Mouse (Mus musculus) lung, postnatal 0 days (tissue): Measurements from ENCODE around the gene Ackr4. TPM values are rescaled to one million over a fixed set of nuclear protein-coding genes. Genes with fewer than 3 reads are reported as not detected.
A peak's percentile ranks its signal among the peaks of the same experiment; 100 is the strongest.

Experiments
- ATAC-seq: fragments of 200-750 bp; cut with Nextera tagmentation; 2 replicates; pipeline ENCODE4 v1.8.0; 2017; ENCODE audit warnings: moderate library complexity
- DNase-seq: peaks from one replicate; pipeline ENCODE4 v3.0.0-alpha.2; 2016; ENCODE audit warnings: low spot score
- H3K27ac ChIP-seq: fragments of 300-500 bp; sonication (generic); 2 replicates; pipeline ENCODE4 v1.5.1; 2014; ENCODE audit warnings: antibody characterized with exemption, mild to moderate bottlenecking, low read length, mixed read lengths
- H3K27me3 ChIP-seq: fragments of 300-500 bp; sonication (generic); replicated peaks from 2 replicates; pipeline ENCODE4 v1.6.1; 2014; ENCODE audit warnings: low read length, mixed read lengths; ENCODE audit not compliant: insufficient read depth
- H3K36me3 ChIP-seq: fragments of 300-500 bp; sonication (generic); 2 replicates; pipeline ENCODE4 v1.6.1; 2014; ENCODE audit warnings: low read length, mixed read lengths; ENCODE audit not compliant: insufficient read depth
- H3K4me1 ChIP-seq: fragments of 300-500 bp; sonication (generic); 2 replicates; pipeline ENCODE4 v1.6.1; 2014; ENCODE audit warnings: antibody characterized with exemption, low read depth, low read length, mixed read lengths; ENCODE audit not compliant: insufficient read depth
- H3K4me2 ChIP-seq: fragments of 300-500 bp; sonication (generic); replicated peaks from 2 replicates; pipeline ENCODE4 v1.6.1; 2014; ENCODE audit warnings: low read depth, mild to moderate bottlenecking, low read length, moderate library complexity, mixed read lengths
- H3K4me3 ChIP-seq: fragments of 300-500 bp; sonication (generic); 2 replicates; pipeline ENCODE4 v1.5.1; 2014; ENCODE audit warnings: low read depth, low read length
- H3K9ac ChIP-seq: fragments of 300-500 bp; sonication (generic); replicated peaks from 2 replicates; pipeline ENCODE4 v1.6.1; 2014; ENCODE audit warnings: low read depth, mild to moderate bottlenecking
- H3K9me3 ChIP-seq: fragments of 300-500 bp; sonication (generic); 2 replicates; pipeline ENCODE4 v1.6.1; 2016; ENCODE audit warnings: low read length, mixed read lengths
- CTCF ChIP-seq: IDR thresholded peaks from 2 replicates; pipeline ENCODE4 v1.5.1; 2016; ENCODE audit warnings: antibody characterized with exemption, mild to moderate bottlenecking
- EP300 ChIP-seq: IDR thresholded peaks from 2 replicates; pipeline ENCODE4 v1.6.1; 2016; ENCODE audit warnings: antibody characterized with exemption, mild to moderate bottlenecking, control low read depth
- WGBS: fragments of 180-500 bp; shearing (Covaris S2); extraction: QIAGEN DNeasy Blood & Tissue Kit; methylation state at CpG from one replicate; pipeline ENCODE4 v1.1.7; 2014; 5-methylcytosine and 5-hydroxymethylcytosine counted together
- polyA plus RNA-seq: library from polyadenylated mRNA; unstranded; fragments of >200 nt; fragmentation: Nextera tagmentation; extraction: Ambion mirVana; gene quantifications from 2 replicates; pipeline ENCODE4 v1.2.1, GENCODE M21; 2015

The Ackr4 gene
- 1.8 and 1.9 TPM in 2 replicates for polyA plus RNA-seq

- DNase-seq: no peak
- no peaks in the 10 kb centered on the region for H3K4me1 ChIP-seq
- WGBS: 94% methylated on average over 3 of the region's 3 CpGs
- ATAC-seq: no peak
- H3K4me3 ChIP-seq: no peak within 1 kb of the TSS
- H3K36me3 ChIP-seq: no peaks in the 10 kb centered on the region
- no peak within 1 kb of the TSS for H3K9ac ChIP-seq
- H3K27me3 ChIP-seq: no peaks in the 10 kb centered on the region
- no peak within 1 kb of the TSS for H3K4me2 ChIP-seq
- TF ChIP-seq CTCF (no peak), EP300 (no peak)
- no peak within 1 kb of the TSS for H3K27ac ChIP-seq
- no peaks in the 10 kb centered on the region for H3K9me3 ChIP-seq
Observed at GRCm38 (mm10) chr9:104126833-104127232, at the start of gene Ackr4. Gene Ackr4 (minus strand): TSS chr9:104126933.

GRCm38 (mm10) chr9:104172342-104172741 is 45.6 kb upstream of the Ackr4 start:
- ATAC-seq: no peak

DNA sequence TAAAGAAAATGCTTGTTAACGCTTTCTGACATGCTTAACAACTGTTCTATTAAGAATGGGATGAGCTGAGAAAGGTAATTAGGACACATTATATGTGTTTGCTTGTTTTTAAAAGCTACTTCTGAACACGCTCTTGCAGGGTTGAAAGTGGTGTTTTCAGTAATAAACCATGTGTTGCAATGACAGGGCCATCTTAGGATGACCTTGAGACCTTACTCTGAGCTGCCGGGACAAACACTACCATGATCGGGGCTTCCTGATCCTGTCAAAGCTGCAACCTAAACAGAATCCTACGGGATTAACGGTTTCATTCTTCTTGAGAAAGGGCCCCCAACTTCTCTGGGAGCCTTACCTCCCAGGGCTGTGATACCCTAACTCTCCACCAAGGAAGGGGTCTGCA is 44.9 kb upstream of the Ackr4 start:
- Histone ChIP-seq H3K27me3 (no peaks in the 10 kb centered on the region), H3K9ac (no peak overlapping the region), H3K27ac (no peak overlapping the region), H3K36me3 (peaks cover 44% of the 10 kb centered on the region), H3K4me3 (no peak overlapping the region), H3K4me2 (no peak overlapping the region), H3K9me3 (no peaks in the 10 kb centered on the region), H3K4me1 (no peaks in the 10 kb centered on the region)
- DNase-seq: no peak
- WGBS: 80% methylated on average over 6 of the region's 6 CpGs
- TF ChIP-seq EP300: no peak
- no peak for TF ChIP-seq CTCF
- ATAC-seq: no peak

More at GRCm38 (mm10) chr9:104172342-104172741, 45.6 kb upstream of the Ackr4 start:
- no peak overlapping the region for H3K27ac ChIP-seq
- H3K9me3 ChIP-seq: no peaks in the 10 kb centered on the region
- no peak overlapping the region for H3K9ac ChIP-seq
- TF ChIP-seq EP300: no peak
- no peak for TF ChIP-seq CTCF
- no peak overlapping the region for H3K4me2 ChIP-seq
- H3K4me3 ChIP-seq: no peak overlapping the region
- WGBS: 66% methylated on average over 6 of the region's 6 CpGs
- H3K36me3 ChIP-seq: peaks cover 46% of the 10 kb centered on the region
- no peak for DNase-seq
- H3K4me1 ChIP-seq: no peaks in the 10 kb centered on the region
- H3K27me3 ChIP-seq: no peaks in the 10 kb centered on the region

DNA sequence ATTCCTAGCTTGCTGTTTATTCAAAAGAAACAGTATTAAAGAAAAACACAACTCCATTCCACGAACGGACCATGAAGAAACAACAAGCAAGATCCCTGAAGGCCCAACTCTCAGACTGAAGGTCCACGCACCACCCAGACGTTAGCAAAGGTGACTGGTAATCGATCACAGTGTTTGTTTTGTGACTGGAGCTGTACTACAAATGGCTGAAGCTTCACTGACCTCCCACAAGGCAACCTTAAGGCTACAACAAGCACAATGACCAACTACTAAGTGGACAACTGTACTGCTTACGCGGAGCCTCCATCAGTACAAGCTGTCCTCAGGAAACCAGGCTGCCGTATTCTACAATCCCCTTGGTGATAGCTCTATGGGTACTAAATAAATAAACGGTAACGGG is 43.3 kb upstream of the Ackr4 start:
- H3K4me1 ChIP-seq: no peaks in the 10 kb centered on the region
- no peak overlapping the region for H3K9ac ChIP-seq
- ATAC-seq: no peak
- TF ChIP-seq EP300 (no peak), CTCF (no peak)
- 86% methylated on average over 10 of the region's 10 CpGs for WGBS
- H3K27me3 ChIP-seq: no peaks in the 10 kb centered on the region
- no peak overlapping the region for H3K27ac ChIP-seq
- no peaks in the 10 kb centered on the region for H3K9me3 ChIP-seq
- DNase-seq: no peak
- no peak overlapping the region for H3K4me3 ChIP-seq
- H3K36me3 ChIP-seq: peaks cover 44% of the 10 kb centered on the region
- no peak overlapping the region for H3K4me2 ChIP-seq

GRCm38 (mm10) chr9:104165926-104166325 is 39.2 kb upstream of the Ackr4 start:
- Histone ChIP-seq H3K9me3 (no peaks in the 10 kb centered on the region), H3K4me1 (no peaks in the 10 kb centered on the region), H3K4me2 (no peak overlapping the region), H3K27me3 (no peaks in the 10 kb centered on the region), H3K36me3 (peaks cover 65% of the 10 kb centered on the region), H3K27ac (no peak overlapping the region), H3K9ac (no peak overlapping the region), H3K4me3 (no peak overlapping the region)
- 89% methylated on average over 5 of the region's 5 CpGs for WGBS
- TF ChIP-seq CTCF (no peak), EP300 (no peak)
- ATAC-seq (no peak), DNase-seq (no peak)

- H3K27ac ChIP-seq: no peak overlapping the region
- no peaks in the 10 kb centered on the region for H3K4me1 ChIP-seq
- H3K9me3 ChIP-seq: no peaks in the 10 kb centered on the region
- no peak for ATAC-seq
- no peaks in the 10 kb centered on the region for H3K27me3 ChIP-seq
- DNase-seq: no peak
- WGBS: 89% methylated on average over 5 of the region's 5 CpGs
- H3K36me3 ChIP-seq: peaks cover 69% of the 10 kb centered on the region
- TF ChIP-seq CTCF: peak; percentile 24
- no peak for TF ChIP-seq EP300
- H3K4me3 ChIP-seq: no peak overlapping the region
- no peak overlapping the region for H3K4me2 ChIP-seq
- H3K9ac ChIP-seq: no peak overlapping the region
Observed at GRCm38 (mm10) chr9:104164194-104164593, 37.5 kb upstream of the Ackr4 start.

DNA sequence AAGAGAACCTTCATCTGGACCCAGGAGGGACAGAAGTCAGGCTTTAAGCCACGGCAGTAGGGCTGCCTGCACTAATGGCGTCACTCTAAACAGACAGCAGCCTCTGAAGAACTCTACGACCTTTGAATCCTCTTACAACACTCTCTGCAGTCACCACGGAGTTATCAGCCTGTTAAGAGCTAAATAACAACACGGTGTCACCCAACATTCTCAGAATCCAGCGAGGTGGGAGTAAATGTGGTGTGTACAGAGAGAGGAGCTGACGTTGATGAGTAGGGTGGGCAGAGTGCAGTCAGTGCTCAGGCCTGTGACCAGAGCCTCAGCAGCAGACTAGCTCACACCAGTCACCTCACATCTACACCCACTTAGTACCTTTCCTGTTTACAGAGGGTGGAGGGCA is 34.4 kb upstream of the Ackr4 start:
- Histone ChIP-seq H3K27ac (no peak overlapping the region), H3K9ac (no peak overlapping the region), H3K4me1 (no peaks in the 10 kb centered on the region), H3K27me3 (no peaks in the 10 kb centered on the region), H3K4me3 (no peak overlapping the region), H3K4me2 (no peak overlapping the region), H3K9me3 (no peaks in the 10 kb centered on the region), H3K36me3 (peaks cover 65% of the 10 kb centered on the region)
- WGBS: 67% methylated on average over 7 of the region's 7 CpGs
- DNase-seq (no peak), ATAC-seq (no peak)
- TF ChIP-seq EP300 (no peak), CTCF (no peak)
